Mouse (Mus musculus): ENCODE data around the gene Ddias.

Gene Ddias

DNA sequence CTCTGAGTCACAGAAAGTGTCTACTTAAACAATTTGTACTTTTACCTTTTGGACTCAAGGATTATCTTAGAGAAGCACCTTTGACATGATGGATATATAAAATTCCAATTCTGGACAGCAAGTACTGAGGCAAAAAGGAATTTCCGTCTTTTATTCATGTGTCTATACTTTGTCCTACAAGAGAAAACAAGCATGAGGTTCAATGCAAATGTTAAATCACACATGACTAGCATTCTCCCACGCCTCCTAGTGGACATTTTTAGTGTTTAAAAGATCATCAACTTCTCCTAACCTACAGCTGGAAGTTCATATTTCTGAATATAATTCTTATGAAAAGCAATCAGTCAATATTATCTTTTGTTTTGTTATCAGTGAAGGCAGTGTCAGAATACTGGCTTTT is 7.5 kb downstream of the Ddias start:
- DNase-seq (ENCODE audit: low spot score): no peak

DNA sequence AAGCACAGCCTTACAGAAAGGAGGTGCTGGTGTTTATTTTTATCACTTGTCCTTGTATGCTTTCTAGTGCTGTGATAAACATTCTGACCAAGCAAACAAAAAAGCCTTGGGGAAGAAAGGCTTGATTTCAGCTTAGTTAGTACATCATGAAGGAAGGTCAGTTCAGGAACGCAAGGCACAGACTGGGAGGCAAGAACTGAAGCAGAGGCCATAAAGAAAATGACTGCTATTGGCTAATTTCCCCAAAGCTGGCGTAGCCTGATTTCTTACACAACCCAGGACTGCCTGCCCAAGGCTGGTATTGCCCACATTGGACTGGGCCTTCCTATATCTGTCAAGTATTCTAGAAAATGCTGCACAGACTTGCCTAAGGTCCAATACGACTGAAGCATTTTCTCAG is 25.8 kb downstream of the Ddias start:
- DNase-seq (ENCODE audit: low spot score): no peak

DNA sequence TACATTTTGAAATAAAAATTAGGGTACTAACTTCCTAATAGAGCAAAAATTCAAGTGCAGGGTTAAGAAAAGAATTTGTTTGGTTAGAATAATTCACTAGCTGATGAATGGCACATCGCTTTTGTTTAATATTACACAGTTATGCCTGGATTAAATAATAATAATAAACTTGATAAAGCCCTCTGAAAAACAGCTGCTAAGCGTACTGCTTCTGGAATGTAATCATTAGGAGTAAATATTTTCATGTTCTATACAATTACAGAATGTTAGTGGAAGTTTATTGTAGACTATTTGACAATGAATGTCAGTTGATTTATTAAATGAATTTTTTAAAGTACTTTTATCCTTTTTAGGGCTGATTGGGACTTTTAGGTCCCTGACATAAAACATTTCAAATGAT is 31.8 kb downstream of the Ddias start:
- no peak for DNase-seq (ENCODE audit: low spot score)

DNA sequence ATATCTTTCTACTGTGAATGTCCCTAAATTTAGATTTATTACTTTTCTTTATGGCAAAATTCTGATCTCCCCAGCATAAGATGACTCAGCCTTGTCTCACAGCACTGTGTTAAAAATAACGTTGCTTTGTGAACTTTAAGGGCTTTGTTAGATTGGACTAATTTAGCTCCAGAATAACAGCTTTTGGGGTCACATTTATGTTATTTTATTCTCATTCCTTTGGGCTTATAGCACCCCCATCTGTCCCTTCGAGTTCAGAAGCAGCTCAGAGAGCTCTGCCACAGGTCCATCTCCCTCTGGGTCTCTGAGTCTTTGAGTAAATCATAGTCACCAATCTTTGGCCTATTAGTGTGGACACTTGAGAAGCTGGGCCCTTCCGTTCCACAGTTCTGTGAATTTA is 36.1 kb downstream of the Ddias start:
- DNase-seq (ENCODE audit: low spot score): no peak

DNA sequence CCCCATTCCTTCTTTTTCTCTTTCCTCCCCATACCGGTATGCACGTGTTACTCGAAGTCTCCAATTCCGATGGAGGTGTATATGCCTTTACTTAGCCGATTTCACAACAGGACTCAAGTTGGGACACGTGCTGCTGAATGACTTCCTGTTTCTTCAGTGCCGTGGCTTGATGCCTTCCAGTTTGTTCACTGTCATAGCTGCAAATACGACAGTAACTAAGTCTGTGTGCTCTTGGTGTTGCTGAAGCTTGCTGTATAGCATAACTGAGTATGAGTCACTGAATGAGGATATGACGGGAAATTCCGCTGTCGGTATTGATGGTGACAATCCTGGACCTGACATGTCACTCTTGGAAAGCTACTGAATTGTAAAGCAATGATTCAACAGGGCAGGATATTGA is 36.8 kb downstream of the Ddias start:
- no peak for DNase-seq (ENCODE audit: low spot score)

DNA sequence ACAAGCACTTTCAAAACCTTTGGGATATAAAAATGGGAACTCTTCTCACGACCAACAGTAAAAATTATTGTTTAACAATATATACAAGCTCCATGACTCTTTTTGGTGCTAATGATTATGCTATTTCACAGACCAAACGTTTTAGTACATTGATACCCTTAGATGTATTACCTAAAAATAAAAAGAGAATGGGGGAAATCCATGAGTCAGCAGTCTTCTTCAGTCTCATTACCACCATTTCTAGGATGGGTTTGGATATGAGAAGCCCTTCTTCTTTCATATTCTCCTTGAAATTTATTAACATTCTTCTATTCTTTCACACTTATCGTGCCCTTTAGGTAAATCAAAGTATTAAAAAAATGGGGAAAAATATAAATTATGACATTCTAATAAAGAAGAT is 37.6 kb downstream of the Ddias start:
- DNase-seq (ENCODE audit: low spot score): no peak

DNA sequence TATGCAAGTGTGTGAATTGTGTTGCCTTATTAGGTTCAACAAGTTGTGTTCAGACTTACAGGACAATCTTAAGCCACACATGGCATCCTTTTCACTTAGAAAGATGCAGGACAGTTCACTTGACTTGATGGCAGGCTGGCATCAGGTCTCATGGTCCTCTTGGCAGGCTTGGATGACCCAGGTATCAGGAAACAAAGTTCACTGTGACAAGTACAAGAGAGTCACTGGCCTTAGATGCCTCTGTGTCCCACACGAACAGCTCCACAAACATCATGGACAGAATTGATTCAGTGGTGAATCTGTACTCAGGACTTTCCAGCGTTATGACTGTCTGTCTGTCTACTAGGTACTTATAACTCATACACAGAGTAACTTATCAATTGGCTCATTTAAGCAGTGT is 39.7 kb downstream of the Ddias start:
- DNase-seq (ENCODE audit: low spot score): no peak

DNA sequence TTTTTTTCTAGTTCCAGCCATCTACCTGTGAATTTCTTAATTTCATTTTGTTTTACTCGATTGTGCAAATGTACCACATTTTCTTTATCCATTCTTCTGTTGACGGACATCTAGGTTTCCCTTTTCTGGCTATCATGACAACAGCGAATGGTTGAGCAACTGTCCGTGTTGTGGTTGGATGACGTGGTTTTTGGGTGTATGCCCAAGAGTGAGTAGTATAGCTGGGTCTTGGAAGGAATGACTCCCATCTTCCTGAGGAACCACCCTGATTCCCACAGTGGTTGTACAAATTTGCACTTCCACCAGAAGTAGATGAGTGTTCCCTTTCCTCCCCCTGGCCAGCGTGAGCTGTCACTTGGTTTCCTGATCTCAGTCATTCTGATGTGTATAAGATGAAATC is 41.7 kb downstream of the Ddias start:
- no peak for DNase-seq (ENCODE audit: low spot score)

DNA sequence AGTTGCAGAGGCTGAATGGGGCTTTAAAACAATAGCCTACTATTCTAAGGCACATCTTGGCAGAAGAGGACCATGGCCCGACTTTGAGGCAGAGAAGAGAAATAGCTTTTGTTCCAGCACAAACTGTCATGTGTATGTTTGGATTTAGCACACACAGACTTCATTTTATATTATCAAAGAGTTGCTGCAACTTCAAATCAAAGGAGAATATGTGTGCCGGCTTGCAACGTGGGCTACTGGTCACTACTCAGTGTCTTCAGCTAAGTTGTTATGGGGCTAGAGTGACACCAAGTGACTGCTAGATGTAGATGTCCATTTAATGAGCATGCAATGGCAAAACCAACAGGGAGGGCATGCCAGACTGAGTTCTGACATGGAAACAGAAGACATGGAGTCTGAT is 46.1 kb downstream of the Ddias start:
- no peak for DNase-seq (ENCODE audit: low spot score)

DNA sequence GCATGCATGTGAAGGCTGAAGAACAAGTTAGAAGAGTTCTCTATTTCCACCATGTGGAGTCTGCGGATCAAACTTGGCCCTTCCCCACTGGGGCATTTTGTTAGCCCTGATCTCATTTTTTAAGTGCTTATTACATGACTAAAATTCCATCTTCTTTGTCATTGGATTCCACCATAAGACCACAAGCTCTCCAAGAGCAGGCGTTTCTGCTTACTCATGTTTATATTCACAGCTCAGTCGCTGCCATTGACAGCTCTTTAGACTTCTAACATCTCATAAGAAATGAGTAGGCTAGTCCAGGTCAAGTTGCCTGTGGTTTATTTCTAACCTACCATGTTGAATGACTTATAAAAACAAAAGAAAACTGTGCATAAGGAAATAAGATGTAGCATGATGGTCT is 47.8 kb downstream of the Ddias start:
- DNase-seq (ENCODE audit: low spot score): no peak

DNA sequence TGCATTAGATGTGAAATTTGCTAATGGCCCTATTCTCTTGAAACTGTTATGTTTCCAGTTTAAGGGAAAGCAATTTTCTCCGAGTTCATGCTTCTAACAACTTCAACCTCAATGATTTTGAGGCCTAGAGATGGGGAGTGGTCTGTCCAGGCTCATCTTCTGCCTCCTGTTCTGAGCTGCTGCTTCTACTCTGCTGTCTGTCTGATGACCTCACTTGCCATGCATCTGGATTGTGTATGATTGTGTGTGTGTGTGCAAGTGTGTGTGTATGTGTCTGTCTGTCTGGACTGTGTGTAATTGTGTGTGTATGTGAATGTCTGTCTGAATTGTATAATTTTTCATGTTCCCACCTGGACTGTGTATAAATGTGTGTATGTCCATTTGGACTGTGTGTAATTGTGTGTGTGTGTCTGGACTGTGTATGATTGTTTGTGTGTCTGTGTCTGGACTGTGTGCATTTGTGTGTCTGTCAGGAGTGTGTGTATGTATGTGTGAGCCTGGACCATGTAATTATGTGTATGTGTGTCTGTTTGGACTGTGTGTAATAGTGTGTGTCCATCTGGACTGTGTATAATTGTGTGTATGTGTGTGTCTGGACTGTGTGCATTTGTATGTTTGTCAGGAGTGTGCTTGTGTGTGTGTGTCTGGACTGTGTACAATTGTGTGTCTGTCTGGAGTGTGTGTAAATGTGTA is 51.5 kb downstream of the Ddias start:
- no peak for DNase-seq (ENCODE audit: low spot score)

DNA sequence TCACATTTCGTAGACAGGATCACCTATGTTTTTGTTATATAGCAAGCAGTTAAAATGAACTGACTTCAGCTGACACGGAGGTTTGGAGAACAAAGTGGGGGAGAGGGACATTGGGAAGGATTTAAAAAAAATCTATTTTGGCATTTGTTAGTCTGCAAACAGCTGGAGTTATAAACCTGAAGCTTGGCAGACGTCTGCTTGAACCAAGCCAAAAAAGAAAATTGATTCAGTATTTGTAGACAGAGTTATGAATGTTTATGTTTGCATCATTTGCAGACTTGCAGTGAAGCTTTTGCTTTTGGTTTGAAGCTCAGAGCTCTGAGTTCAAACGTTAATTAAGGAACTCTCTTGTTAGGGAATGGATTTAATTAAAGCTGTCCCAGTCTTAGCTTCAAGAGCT is 52.2 kb downstream of the Ddias start:
- DNase-seq (ENCODE audit: low spot score): no peak

DNA sequence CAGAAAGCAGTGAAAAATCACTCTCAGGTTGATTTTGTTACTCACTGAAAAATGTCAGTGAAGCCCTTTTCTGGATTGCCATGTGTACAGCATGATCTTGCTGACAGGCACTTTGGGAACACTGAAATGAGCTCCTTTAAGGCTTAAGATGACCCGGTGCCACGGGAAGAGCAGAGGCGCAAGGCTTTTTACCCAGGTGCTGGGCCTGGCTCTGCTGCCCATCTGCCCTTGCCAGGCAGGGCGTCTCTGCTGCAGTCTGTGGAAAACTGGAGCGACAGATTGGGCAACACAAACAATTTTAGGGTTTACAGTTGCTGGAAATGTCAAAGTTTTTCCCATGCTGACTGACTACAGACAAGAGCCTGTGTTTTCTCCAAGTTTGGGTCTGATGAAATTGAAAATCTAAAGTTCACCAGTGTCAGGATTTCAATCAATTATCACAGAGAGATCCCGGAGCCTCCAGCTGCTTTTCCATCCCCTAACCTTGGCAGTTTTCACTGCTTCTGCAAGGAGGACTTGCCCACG is 53.0 kb downstream of the Ddias start:
- DNase-seq (ENCODE audit: low spot score): no peak

DNA sequence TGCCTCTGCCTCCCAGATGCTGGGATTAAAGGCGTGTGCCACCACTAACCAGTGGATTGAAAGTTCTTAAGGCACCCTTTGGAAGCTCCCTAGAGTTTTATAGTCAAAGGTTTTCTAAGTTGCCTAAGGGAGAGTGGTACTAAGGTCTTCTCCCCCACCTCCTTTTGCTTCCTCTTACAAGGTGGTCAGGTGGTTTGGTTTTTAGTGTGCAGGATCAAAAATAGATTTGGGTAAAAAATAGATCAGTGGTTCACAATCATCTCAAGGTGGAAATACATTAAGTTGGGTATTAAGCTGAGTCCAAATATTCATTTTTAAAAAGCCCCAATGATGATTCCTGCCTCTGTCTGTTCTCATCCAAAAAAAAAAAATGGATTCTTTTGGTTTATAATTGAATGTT is 53.6 kb downstream of the Ddias start:
- DNase-seq (ENCODE audit: low spot score): no peak

DNA sequence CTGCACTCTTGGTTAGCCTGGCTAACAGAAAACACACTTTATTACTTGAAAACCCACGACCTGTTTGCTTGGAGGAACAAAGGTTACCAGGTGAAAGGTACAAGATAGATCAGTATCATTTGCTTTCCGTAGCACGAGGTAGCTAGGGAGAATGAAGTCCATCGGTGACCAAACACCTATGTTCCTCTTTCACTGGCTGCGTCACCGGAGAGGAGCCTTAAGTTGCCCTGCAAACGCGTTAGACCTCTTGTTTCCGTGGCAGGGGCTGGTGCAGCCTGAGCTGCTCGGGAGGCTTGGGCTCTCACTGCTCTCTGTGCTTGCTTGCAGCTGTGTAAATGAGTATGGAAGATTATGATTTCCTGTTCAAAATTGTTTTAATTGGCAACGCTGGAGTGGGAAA is 54.4 kb downstream of the Ddias start:
- DNase-seq (ENCODE audit: low spot score): no peak

DNA sequence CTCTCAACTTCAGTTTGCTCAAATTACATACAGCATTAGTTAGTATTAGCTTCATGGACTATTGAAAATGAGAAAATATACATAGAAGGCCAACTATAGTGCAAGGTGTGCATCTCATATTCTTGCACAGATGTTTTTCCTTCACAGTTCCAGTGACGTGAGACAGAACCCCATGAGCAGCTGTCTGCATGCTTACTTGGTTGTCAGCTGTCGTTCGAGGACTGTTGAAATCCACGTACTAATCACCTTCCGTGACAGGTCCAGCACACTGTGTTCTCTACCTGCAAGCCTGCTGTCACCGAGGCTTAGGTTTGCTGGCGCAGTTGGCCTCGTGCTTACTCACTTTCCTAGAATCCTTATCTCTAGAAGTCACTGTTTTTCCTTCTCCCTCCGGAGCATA is 56.2 kb downstream of the Ddias start:
- no peak for DNase-seq (ENCODE audit: low spot score)

DNA sequence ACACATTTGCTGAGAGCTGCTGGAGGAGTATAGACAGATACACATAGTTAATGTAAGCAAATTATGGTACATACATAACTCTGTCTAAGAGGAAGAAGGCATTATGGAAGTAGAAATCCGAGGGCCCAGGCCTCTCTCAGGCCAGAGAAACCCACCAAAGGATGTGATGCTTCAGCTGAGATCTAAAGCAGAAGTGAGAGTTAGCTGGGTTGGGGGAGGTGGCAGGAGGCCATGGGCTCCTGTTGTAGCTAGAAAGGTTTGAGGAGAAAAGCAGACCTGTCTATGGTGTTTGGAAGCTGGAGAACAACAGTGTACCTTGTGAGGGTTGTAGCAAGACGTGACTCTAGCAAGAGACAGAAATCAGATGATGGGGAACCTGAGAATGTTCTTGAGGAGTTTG is 56.8 kb downstream of the Ddias start:
- no peak for DNase-seq (ENCODE audit: low spot score)

DNA sequence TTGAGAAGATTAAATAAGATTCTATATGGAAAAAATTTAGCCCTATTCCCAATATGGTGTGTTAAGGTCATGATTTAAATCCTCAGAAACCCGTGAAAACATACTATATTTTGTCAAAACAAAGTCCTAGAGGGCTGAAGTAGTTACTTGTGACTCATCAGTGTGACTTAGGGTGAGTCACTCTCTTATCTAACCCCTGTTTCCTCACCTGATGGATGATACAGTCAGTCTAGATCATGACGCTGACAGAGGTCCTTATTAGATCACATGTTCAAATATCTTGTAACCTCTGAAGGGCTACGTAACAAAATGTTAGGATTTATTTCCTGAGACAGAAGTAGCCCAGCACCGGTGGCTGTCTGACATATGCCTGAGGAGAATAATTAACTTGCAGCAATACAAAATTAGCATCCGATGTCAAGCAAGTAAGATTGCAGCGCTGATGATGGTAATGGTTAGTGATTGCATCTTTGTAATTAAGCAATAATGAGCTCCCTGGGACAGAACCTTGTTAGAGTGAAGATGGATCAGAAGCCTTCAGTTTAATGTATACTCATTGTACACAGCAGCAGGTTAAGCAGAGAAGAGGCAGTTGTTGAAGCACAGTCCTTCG is 62.3 kb downstream of the Ddias start:
- DNase-seq (ENCODE audit: low spot score): no peak

All from ovary, postnatal 14 days (tissue).